Mouse (Mus musculus): ENCODE results near the gene Rbm15. TPM values are rescaled to one million over a fixed set of nuclear protein-coding genes. Genes with fewer than 3 reads are reported as not detected.
"Not testable (repeated sequence)": the region's sequence is repeated elsewhere in the genome, so short reads cannot be mapped to it uniquely, and the experiment has no call there.

The Rbm15 gene
- polyA plus RNA-seq, 1 experiment from 2014 or later = 16.3 TPM

DNA sequence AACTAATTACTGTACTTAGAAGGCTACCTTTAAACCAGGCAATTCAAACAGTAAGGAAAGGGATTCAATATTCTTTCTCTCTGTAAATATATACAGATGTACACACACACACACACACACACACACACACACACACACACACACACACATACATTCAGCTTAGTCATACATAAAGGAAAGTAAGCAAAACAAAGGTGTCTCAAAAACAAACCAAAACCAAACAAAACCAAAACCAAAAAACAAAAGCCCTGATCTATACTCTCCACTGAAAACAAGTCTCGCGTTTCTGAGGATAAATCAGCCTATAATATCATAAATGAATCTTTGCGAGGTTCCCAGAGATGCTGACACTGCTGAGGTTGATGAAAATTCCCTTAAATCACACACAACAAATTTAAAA is 16.1 kb downstream of the Rbm15 start:
- no peak overlapping the region for H3K9ac ChIP-seq (ENCODE audit: low read depth, low read length)
- H3K4me2 ChIP-seq = no peak overlapping the region
- no peaks in the 10 kb centered on the region for H3K4me1 ChIP-seq (replicated peaks; ENCODE audit: control insufficient read depth, insufficient read depth, low read length)
- H3K27ac ChIP-seq (ENCODE audit: low read depth, low read length) = no peak overlapping the region
- no peak for ATAC-seq (replicated peaks; ENCODE audit: low FRiP score)
- no peaks in the 10 kb centered on the region for H3K9me3 ChIP-seq (ENCODE audit: control insufficient read depth, low read length)
- H3K36me3 ChIP-seq (ENCODE audit: control insufficient read depth, insufficient read depth, low read length) = peaks cover 9% of the 10 kb centered on the region
- WGBS = 93% methylated on average over 3 of the region's 3 CpGs
- H3K4me3 ChIP-seq (ENCODE audit: low read depth, low read length) = no peak overlapping the region
- DNase-seq (ENCODE audit: low spot score) = no peak
- no peaks in the 10 kb centered on the region for H3K27me3 ChIP-seq (replicated peaks; ENCODE audit: control insufficient read depth, insufficient read depth, low read length)

- not testable (repeated sequence) for H3K9ac ChIP-seq (ENCODE audit: low read depth, low read length); H3K36me3 ChIP-seq (ENCODE audit: control insufficient read depth, insufficient read depth, low read length); H3K9me3 ChIP-seq (ENCODE audit: control insufficient read depth, low read length); ATAC-seq (replicated peaks; ENCODE audit: low FRiP score); H3K4me1 ChIP-seq (replicated peaks; ENCODE audit: control insufficient read depth, insufficient read depth, low read length); H3K4me2 ChIP-seq; DNase-seq (ENCODE audit: low spot score); H3K27me3 ChIP-seq (replicated peaks; ENCODE audit: control insufficient read depth, insufficient read depth, low read length); H3K27ac ChIP-seq (ENCODE audit: low read depth, low read length); H3K4me3 ChIP-seq (ENCODE audit: low read depth, low read length)
- 72% methylated on average over 4 of the region's 4 CpGs for WGBS
Observed at GRCm38 (mm10) chr3:107296917-107297316, 36.6 kb downstream of the Rbm15 start.

DNA sequence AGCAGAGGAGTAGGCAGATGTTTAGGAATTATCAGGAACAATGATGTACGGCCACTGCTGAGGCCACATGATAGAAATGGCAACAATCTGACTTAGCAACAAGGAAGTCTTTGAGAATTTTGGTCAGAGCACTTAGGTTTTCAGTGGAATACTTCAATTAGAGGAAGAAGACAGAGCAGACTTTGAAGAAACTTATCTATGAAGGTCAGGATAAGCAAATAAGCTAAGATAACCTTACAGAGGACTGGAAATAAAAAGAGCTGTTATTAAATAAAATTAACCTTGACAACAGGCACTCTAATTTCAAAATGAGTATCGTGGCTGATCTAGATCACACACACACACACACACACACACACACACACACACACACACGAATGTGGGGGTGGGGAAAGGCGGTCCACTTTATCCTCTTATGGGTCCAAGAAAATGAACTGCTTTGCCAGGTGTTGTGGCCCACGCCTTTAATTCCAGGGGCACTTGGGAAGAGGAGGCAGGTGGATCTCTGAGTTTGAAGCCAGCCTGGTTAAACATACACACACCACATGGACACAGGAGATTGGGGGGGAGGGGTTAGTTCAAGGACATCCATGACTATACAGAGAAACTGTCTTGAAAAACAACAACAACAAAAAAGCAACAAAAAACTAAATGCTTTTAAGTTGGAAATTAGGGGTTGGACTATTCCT is 37.7 kb downstream of the Rbm15 start:
- Histone ChIP-seq H3K27me3 (replicated peaks; ENCODE audit: control insufficient read depth, insufficient read depth, low read length) (no peaks in the 10 kb centered on the region), H3K27ac (ENCODE audit: low read depth, low read length) (no peak overlapping the region), H3K9ac (ENCODE audit: low read depth, low read length) (no peak overlapping the region), H3K4me1 (replicated peaks; ENCODE audit: control insufficient read depth, insufficient read depth, low read length) (no peaks in the 10 kb centered on the region), H3K36me3 (ENCODE audit: control insufficient read depth, insufficient read depth, low read length) (no peaks in the 10 kb centered on the region), H3K9me3 (ENCODE audit: control insufficient read depth, low read length) (no peaks in the 10 kb centered on the region), H3K4me3 (ENCODE audit: low read depth, low read length) (no peak overlapping the region), H3K4me2 (no peak overlapping the region)
- ATAC-seq (replicated peaks; ENCODE audit: low FRiP score) (no peak; the same call in 1 of the 2 replicates), DNase-seq (ENCODE audit: low spot score) (no peak)
- 79% methylated on average over 5 of the region's 5 CpGs for WGBS

GRCm38 (mm10) chr3:107290764-107291381 is 42.6 kb downstream of the Rbm15 start, which contains the start of gene Slc16a4:
Slc16a4 (plus strand) TSS chr3:107291230.
- DNase-seq (ENCODE audit: low spot score) = no peak
- ATAC-seq (replicated peaks; ENCODE audit: low FRiP score) = no peak
- Histone ChIP-seq H3K4me1 (replicated peaks; ENCODE audit: control insufficient read depth, insufficient read depth, low read length) (no peaks in the 10 kb centered on the region; the same call in 1 of the 2 replicates), H3K27me3 (replicated peaks; ENCODE audit: control insufficient read depth, insufficient read depth, low read length) (no peaks in the 10 kb centered on the region), H3K36me3 (ENCODE audit: control insufficient read depth, insufficient read depth, low read length) (no peaks in the 10 kb centered on the region), H3K4me2 (no peak within 1 kb of the TSS), H3K4me3 (ENCODE audit: low read depth, low read length) (no peak within 1 kb of the TSS), H3K27ac (ENCODE audit: low read depth, low read length) (0 out of 2 replicates have a peak within 1 kb of the TSS, but pooled peaks have one; percentile 0), H3K9ac (ENCODE audit: low read depth, low read length) (no peak within 1 kb of the TSS), H3K9me3 (ENCODE audit: control insufficient read depth, low read length) (no peaks in the 10 kb centered on the region)
- WGBS = 33% methylated on average over 9 of the region's 9 CpGs

DNA sequence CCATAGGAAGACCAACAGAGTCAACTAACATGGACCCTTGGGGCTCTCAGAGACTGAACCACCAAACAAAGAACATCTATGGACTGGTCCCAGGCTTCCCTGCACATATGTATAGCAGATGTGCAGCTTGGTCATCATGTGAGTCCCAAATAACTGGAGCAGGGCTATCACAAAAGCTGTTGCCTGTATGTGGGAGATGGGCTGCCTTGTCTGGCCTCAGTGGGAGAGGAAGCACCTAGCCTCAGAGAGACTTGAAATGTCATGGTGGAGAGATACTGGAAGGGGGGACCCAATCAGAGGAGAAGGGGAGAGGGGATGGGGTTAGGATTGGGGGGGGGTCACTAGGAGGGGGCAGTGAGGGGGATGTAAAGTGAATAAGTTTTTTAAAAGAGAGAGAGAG is 46.1 kb downstream of the Rbm15 start:
- H3K27me3 ChIP-seq (replicated peaks; ENCODE audit: control insufficient read depth, insufficient read depth, low read length) = no peaks in the 10 kb centered on the region
- no peak overlapping the region for H3K9ac ChIP-seq (ENCODE audit: low read depth, low read length)

GRCm38 (mm10) chr3:107286123-107286522 is 47.4 kb downstream of the Rbm15 start:
- ATAC-seq (replicated peaks; ENCODE audit: low FRiP score) = no peak
- no peaks in the 10 kb centered on the region for H3K27me3 ChIP-seq (replicated peaks; ENCODE audit: control insufficient read depth, insufficient read depth, low read length)
- DNase-seq (ENCODE audit: low spot score) = no peak
- 75% methylated on average over 2 of the region's 2 CpGs for WGBS
- H3K4me2 ChIP-seq = no peak overlapping the region
- no peaks in the 10 kb centered on the region for H3K9me3 ChIP-seq (ENCODE audit: control insufficient read depth, low read length)
- H3K4me3 ChIP-seq (ENCODE audit: low read depth, low read length) = no peak overlapping the region
- H3K36me3 ChIP-seq (ENCODE audit: control insufficient read depth, insufficient read depth, low read length) = peaks cover 8% of the 10 kb centered on the region
- H3K9ac ChIP-seq (ENCODE audit: low read depth, low read length) = no peak overlapping the region
- H3K4me1 ChIP-seq (replicated peaks; ENCODE audit: control insufficient read depth, insufficient read depth, low read length) = no peaks in the 10 kb centered on the region; the same call in 1 of the 2 replicates
- no peak overlapping the region for H3K27ac ChIP-seq (ENCODE audit: low read depth, low read length)

More for the DNA sequence above, 46.1 kb downstream of the Rbm15 start:
- no peaks in the 10 kb centered on the region; the same call in 1 of the 2 replicates for H3K4me1 ChIP-seq (replicated peaks; ENCODE audit: control insufficient read depth, insufficient read depth, low read length)
- DNase-seq (ENCODE audit: low spot score) (no peak), ATAC-seq (replicated peaks; ENCODE audit: low FRiP score) (no peak)
- peaks cover 6% of the 10 kb centered on the region for H3K36me3 ChIP-seq (ENCODE audit: control insufficient read depth, insufficient read depth, low read length)
- H3K4me2 ChIP-seq = no peak overlapping the region
- H3K9me3 ChIP-seq (ENCODE audit: control insufficient read depth, low read length) = no peaks in the 10 kb centered on the region
- H3K4me3 ChIP-seq (ENCODE audit: low read depth, low read length) = no peak overlapping the region
- no peak overlapping the region for H3K27ac ChIP-seq (ENCODE audit: low read depth, low read length)

- peak within 1 kb of the TSS; percentile 65 for H3K9ac ChIP-seq (ENCODE audit: low read depth, low read length)
- H3K9me3 ChIP-seq (ENCODE audit: control insufficient read depth, low read length) = no peaks in the 10 kb centered on the region
- no peaks in the 10 kb centered on the region for H3K27me3 ChIP-seq (replicated peaks; ENCODE audit: control insufficient read depth, insufficient read depth, low read length)
- WGBS = 3% methylated on average over 43 of the region's 43 CpGs
- H3K36me3 ChIP-seq (ENCODE audit: control insufficient read depth, insufficient read depth, low read length) = peaks cover 8% of the 10 kb centered on the region
- H3K27ac ChIP-seq (ENCODE audit: low read depth, low read length) = no peak within 1 kb of the TSS
- peak within 1 kb of the TSS; percentile 66 for H3K4me3 ChIP-seq (ENCODE audit: low read depth, low read length)
- peak; percentile 85 for ATAC-seq (replicated peaks; ENCODE audit: low FRiP score)
- H3K4me1 ChIP-seq (replicated peaks; ENCODE audit: control insufficient read depth, insufficient read depth, low read length) = peaks cover 7% of the 10 kb centered on the region
- peak; percentile 88 for DNase-seq (ENCODE audit: low spot score)
- peak within 1 kb of the TSS; percentile 77 for H3K4me2 ChIP-seq
Observed at GRCm38 (mm10) chr3:107278479-107279269, 54.8 kb downstream of the Rbm15 start, which contains the start of gene Lamtor5. Lamtor5 (plus strand) TSS chr3:107278858.

GRCm38 (mm10) chr3:107276626-107277025 is 56.8 kb downstream of the Rbm15 start:
- 78% methylated on average over 3 of the region's 3 CpGs for WGBS
- no peaks in the 10 kb centered on the region for H3K27me3 ChIP-seq (replicated peaks; ENCODE audit: control insufficient read depth, insufficient read depth, low read length)
- H3K36me3 ChIP-seq (ENCODE audit: control insufficient read depth, insufficient read depth, low read length) = no peaks in the 10 kb centered on the region
- H3K4me2 ChIP-seq = no peak overlapping the region
- ATAC-seq (replicated peaks; ENCODE audit: low FRiP score) (no peak), DNase-seq (ENCODE audit: low spot score) (no peak)
- no peak overlapping the region for H3K4me3 ChIP-seq (ENCODE audit: low read depth, low read length)
- peaks cover 7% of the 10 kb centered on the region for H3K4me1 ChIP-seq (replicated peaks; ENCODE audit: control insufficient read depth, insufficient read depth, low read length)
- no peak overlapping the region for H3K9ac ChIP-seq (ENCODE audit: low read depth, low read length)
- H3K27ac ChIP-seq (ENCODE audit: low read depth, low read length) = no peak overlapping the region
- H3K9me3 ChIP-seq (ENCODE audit: control insufficient read depth, low read length) = no peaks in the 10 kb centered on the region
